Mouse (Mus musculus) liver, postnatal 0 days (tissue): Measurements from ENCODE around the gene B4galnt2. TPM values are rescaled to one million over a fixed set of nuclear protein-coding genes. Genes with fewer than 3 reads are reported as not detected.

Source experiments
- ATAC-seq: fragments of 200-750 bp; cut with Nextera tagmentation; 2 replicates; pipeline ENCODE4 v1.8.0; 2017; ENCODE audit warnings: mild to moderate bottlenecking, moderate library complexity
- DNase-seq: peaks from one replicate; pipeline ENCODE4 v3.0.0-alpha.2; 2016
- H3K27ac ChIP-seq: fragments of 300-500 bp; sonication (generic); 2 replicates; pipeline ENCODE4 v1.5.1; 2014; ENCODE audit warnings: antibody characterized with exemption, moderate library complexity, mild to moderate bottlenecking, low read depth
- H3K27me3 ChIP-seq: fragments of 300-500 bp; sonication (generic); 2 replicates; pipeline ENCODE4 v1.6.1; 2014; ENCODE audit warnings: low read length, control low read depth, mixed read lengths; ENCODE audit not compliant: insufficient read depth
- H3K36me3 ChIP-seq: fragments of 300-500 bp; sonication (generic); replicated peaks from 2 replicates; pipeline ENCODE4 v1.6.1; 2014; ENCODE audit warnings: mild to moderate bottlenecking, control low read depth, low read length, moderate library complexity, mixed read lengths; ENCODE audit not compliant: insufficient read depth
- H3K4me1 ChIP-seq: fragments of 300-500 bp; sonication (generic); 2 replicates; pipeline ENCODE4 v1.6.1; 2014; ENCODE audit warnings: antibody characterized with exemption, mild to moderate bottlenecking, control low read depth; ENCODE audit not compliant: insufficient read depth
- H3K4me2 ChIP-seq: fragments of 300-500 bp; sonication (generic); 2 replicates; pipeline ENCODE4 v1.6.1; 2014; ENCODE audit warnings: low read depth, mild to moderate bottlenecking, low read length, moderate library complexity, mixed read lengths
- H3K4me3 ChIP-seq: fragments of 300-500 bp; sonication (generic); 2 replicates; pipeline ENCODE4 v1.5.1; 2014; ENCODE audit warnings: low read depth, low read length
- H3K9ac ChIP-seq: fragments of 300-500 bp; sonication (generic); replicated peaks from 2 replicates; pipeline ENCODE4 v1.6.1; 2014; ENCODE audit warnings: mild to moderate bottlenecking, moderate library complexity
- H3K9me3 ChIP-seq: fragments of 300-500 bp; sonication (generic); 2 replicates; pipeline ENCODE4 v1.6.1; 2016; ENCODE audit warnings: mild to moderate bottlenecking, control low read depth, low read length, mixed read lengths
- CTCF ChIP-seq: sonication (generic); IDR thresholded peaks from 2 replicates; pipeline ENCODE4 v1.5.1; 2016; ENCODE audit warnings: antibody characterized with exemption, low read depth
- EP300 ChIP-seq: IDR thresholded peaks from 2 replicates; pipeline ENCODE4 v1.6.1; 2016; ENCODE audit warnings: antibody characterized with exemption, low read depth, mild to moderate bottlenecking
- WGBS: fragments of 180-500 bp; shearing (Covaris S2); extraction: QIAGEN DNeasy Blood & Tissue Kit; methylation state at CpG from one replicate; pipeline ENCODE4 v1.1.7; 2014; ENCODE audit not compliant: insufficient replicate concordance; 5-methylcytosine and 5-hydroxymethylcytosine counted together
- polyA plus RNA-seq: library from polyadenylated mRNA; unstranded; fragments of >200 nt; fragmentation: Nextera tagmentation; extraction: Ambion mirVana; gene quantifications from 2 replicates; pipeline ENCODE4 v1.2.1, GENCODE M21; 2015

The B4galnt2 gene
- polyA plus RNA-seq, 1 experiment from 2014 or later = 0.18 TPM

DNA sequence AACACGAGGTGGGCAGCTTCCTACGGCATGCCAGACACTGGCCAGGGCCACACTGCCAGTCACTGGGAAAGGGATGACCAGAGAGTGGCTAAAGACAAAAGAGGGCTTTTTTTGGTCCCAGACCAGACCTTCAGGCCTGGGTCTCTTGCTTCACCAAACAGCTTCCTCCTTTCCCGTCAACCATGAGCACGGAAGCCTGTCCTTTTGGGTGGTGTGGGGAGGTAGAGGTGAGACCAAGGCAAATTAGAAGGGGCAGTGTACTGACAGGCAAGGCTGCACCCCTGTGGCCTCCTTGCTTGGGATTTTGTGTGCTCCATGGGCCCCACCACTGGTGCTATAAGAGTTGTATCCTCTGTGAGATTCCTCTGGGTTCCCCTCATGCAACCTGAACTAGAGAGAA lies 76.1 kb downstream of the B4galnt2 start:
- no peak for TF ChIP-seq CTCF
- WGBS = 57% methylated on average over 4 of the region's 4 CpGs
- Histone ChIP-seq H3K4me1 (peaks cover 59% of the 10 kb centered on the region), H3K9me3 (no peaks in the 10 kb centered on the region), H3K4me3 (no peak overlapping the region), H3K27me3 (0 out of 2 replicates have a peak, but pooled peaks cover under 1% of the 10 kb centered on the region), H3K9ac (no peak overlapping the region), H3K27ac (peak overlapping the region; percentile 25; the same call in 1 of the 2 replicates), H3K36me3 (no peaks in the 10 kb centered on the region), H3K4me2 (peak overlapping the region; percentile 0; the same call in 1 of the 2 replicates)
- no peak for DNase-seq
- ATAC-seq = no peak

- no peak within 1 kb of the TSS for H3K4me3 ChIP-seq
- 0 out of 2 replicates have a peak, but pooled peaks cover 4% of the 10 kb centered on the region for H3K36me3 ChIP-seq
- ATAC-seq (no peak), DNase-seq (peak; percentile 50)
- no peak for TF ChIP-seq EP300
- no peak for TF ChIP-seq CTCF
- 0 out of 2 replicates have a peak within 1 kb of the TSS, but pooled peaks have one; percentile 74 for H3K27ac ChIP-seq
- H3K9ac ChIP-seq = no peak within 1 kb of the TSS
- peaks cover 16% of the 10 kb centered on the region for H3K27me3 ChIP-seq
- 67% methylated on average over 10 of the region's 10 CpGs for WGBS
- H3K9me3 ChIP-seq = no peaks in the 10 kb centered on the region
- H3K4me1 ChIP-seq = peaks cover 57% of the 10 kb centered on the region
- peak within 1 kb of the TSS; percentile 7; the same call in 1 of the 2 replicates for H3K4me2 ChIP-seq
Measured at GRCm38 (mm10) chr11:95837059-95837458, 77.6 kb downstream of the B4galnt2 start, which contains the start of gene Gngt2. Gene Gngt2 (plus strand): TSS chr11:95837216.

DNA sequence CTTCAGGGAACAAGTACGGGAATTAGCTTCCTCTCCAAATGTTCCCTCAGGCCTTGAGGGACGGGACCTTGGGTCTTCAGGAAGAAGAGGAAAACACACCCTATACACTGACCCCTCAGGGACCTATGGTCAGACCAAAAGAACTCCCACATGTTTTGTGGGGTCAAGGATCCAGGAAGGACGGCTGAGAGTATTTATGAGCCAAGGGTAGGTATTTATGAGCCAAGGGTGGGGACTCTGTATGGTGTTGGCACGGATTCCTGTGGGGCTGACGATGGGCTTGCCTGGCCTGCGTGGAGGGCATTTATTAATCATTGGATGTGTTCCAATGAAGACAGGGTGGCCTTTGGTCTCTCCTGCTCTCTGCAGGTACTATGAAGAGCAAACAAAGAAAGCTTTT lies 78.3 kb downstream of the B4galnt2 start:
- peaks cover 22% of the 10 kb centered on the region for H3K27me3 ChIP-seq
- no peak overlapping the region for H3K9ac ChIP-seq
- no peak overlapping the region for H3K27ac ChIP-seq
- ATAC-seq (no peak), DNase-seq (no peak)
- no peak overlapping the region for H3K4me2 ChIP-seq
- WGBS = 66% methylated on average over 6 of the region's 6 CpGs
- H3K36me3 ChIP-seq = 0 out of 2 replicates have a peak, but pooled peaks cover 5% of the 10 kb centered on the region
- no peak overlapping the region for H3K4me3 ChIP-seq
- TF ChIP-seq EP300 = no peak
- TF ChIP-seq CTCF = no peak
- H3K9me3 ChIP-seq = no peaks in the 10 kb centered on the region
- peaks cover 56% of the 10 kb centered on the region for H3K4me1 ChIP-seq

GRCm38 (mm10) chr11:95835832-95836231 lies 78.9 kb downstream of the B4galnt2 start:
- Histone ChIP-seq H3K27ac (peak overlapping the region; percentile 74), H3K36me3 (0 out of 2 replicates have a peak, but pooled peaks cover 5% of the 10 kb centered on the region), H3K4me1 (peaks cover 62% of the 10 kb centered on the region), H3K9ac (no peak overlapping the region), H3K4me2 (peak overlapping the region; percentile 54), H3K27me3 (peaks cover 28% of the 10 kb centered on the region), H3K9me3 (no peaks in the 10 kb centered on the region), H3K4me3 (no peak overlapping the region)
- no peak for TF ChIP-seq EP300
- no peak for TF ChIP-seq CTCF
- DNase-seq (no peak), ATAC-seq (no peak)
- 24% methylated on average over 6 of the region's 6 CpGs for WGBS

DNA sequence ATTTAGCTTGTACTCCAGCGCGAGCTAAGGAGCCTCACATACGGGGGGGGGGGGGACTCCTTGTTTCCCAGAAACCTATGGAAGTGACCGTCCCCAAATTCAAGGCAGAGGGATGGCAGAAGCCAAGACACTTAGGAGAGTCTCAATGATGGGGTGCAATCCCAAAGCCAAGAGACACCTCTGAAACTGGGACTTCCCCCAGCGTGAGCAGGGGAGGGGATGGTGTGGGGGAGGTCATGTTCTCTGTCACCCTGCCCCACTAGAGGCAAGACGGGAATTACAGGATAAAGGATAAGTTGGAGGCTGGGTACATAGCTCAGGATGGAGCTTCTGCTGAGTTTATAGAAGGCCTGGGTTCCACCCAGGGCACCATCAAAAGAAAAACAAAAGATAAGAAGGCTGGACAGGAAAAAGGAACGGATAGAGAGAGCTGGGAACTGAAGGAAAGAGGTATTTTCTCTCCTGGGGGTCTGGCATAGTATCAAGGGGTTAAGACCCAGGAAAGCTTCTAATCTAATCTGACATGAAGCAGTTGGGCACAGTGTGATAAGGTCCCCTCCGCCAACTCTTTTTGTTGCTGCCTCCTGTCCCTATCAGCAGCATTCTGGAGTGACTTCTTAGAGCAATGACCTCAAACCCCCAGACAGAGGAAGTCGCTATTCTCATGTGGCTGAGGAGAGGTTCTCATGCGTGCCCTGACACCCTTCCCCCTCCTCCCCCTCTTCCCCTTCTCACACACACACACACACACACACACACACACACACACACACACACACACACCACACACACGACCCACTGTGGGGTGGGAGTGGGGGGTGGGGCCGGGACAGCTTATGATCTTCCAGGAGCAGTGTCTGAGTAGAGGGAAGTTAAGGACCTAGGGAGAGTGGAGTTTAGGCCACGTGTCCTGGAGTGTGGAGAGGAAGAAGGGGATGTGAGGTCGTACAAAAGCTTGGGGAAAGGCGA lies 79.7 kb downstream of the B4galnt2 start:
- ATAC-seq (peak; percentile 48), DNase-seq (peak; percentile 55)
- H3K27ac ChIP-seq = peak overlapping the region; percentile 74
- peaks cover 69% of the 10 kb centered on the region for H3K4me1 ChIP-seq
- no peak overlapping the region for H3K9ac ChIP-seq
- H3K4me2 ChIP-seq = peak overlapping the region; percentile 54
- H3K4me3 ChIP-seq = no peak overlapping the region
- WGBS = 10% methylated on average over 15 of the region's 15 CpGs
- H3K9me3 ChIP-seq = no peaks in the 10 kb centered on the region
- peaks cover 36% of the 10 kb centered on the region for H3K27me3 ChIP-seq
- H3K36me3 ChIP-seq = peaks cover 5% of the 10 kb centered on the region; the same call in 1 of the 2 replicates
- TF ChIP-seq CTCF (no peak), EP300 (peak; percentile 76)

- peak overlapping the region; percentile 54 for H3K4me2 ChIP-seq
- peaks cover 69% of the 10 kb centered on the region for H3K4me1 ChIP-seq
- peaks cover 45% of the 10 kb centered on the region for H3K27me3 ChIP-seq
- H3K27ac ChIP-seq = peak overlapping the region; percentile 74
- H3K36me3 ChIP-seq = peaks cover 5% of the 10 kb centered on the region; the same call in 1 of the 2 replicates
- no peak overlapping the region for H3K4me3 ChIP-seq
- peak overlapping the region; percentile 1; the same call in 1 of the 2 replicates for H3K9ac ChIP-seq
- no peaks in the 10 kb centered on the region for H3K9me3 ChIP-seq
- ATAC-seq = peak; percentile 52
- WGBS = 4% methylated on average over 22 of the region's 22 CpGs
- DNase-seq = peak; percentile 72
- TF ChIP-seq EP300 (no peak), CTCF (no peak)
Measured at GRCm38 (mm10) chr11:95834143-95834667, 80.5 kb downstream of the B4galnt2 start.
